Mouse (Mus musculus): Measurements from ENCODE around the gene Tfr2. TPM values are rescaled to one million over a fixed set of nuclear protein-coding genes. Genes with fewer than 3 reads are reported as not detected.
"Not testable (repeated sequence)": the region's sequence is repeated elsewhere in the genome, so short reads cannot be mapped to it uniquely, and the experiment has no call there.

Tfr2 gene
- total and polyA plus RNA-seq, 3 experiments, result 96.2 to 112 TPM; not detected in 1

- TF ChIP-seq CTCF (IDR thresholded peaks at IDR 0.05 in 2 of 3, conservative IDR thresholded peaks at IDR 0.05 in 1 of 3; ENCODE audit: control insufficient read depth in 1 of 3, insufficient read depth in 1 of 3, low read depth in 2 of 3, low read length in 3 of 3, poor library complexity in 1 of 3, severe bottlenecking in 1 of 3), result no peak
- no peak for TF ChIP-seq E2F4 (IDR thresholded peaks at IDR 0.05; ENCODE audit: borderline replicate concordance, low read depth, low read length)
- TF ChIP-seq SMC3 (IDR thresholded peaks at IDR 0.05; ENCODE audit: low read depth, low read length), result no peak
- Histone ChIP-seq H3K27me3 (ENCODE audit: control insufficient read depth in 1 of 2, insufficient read depth in 2 of 2, low read length in 2 of 2) (no peaks in the 10 kb centered on the region), H3K79me2 (ENCODE audit: control insufficient read depth, insufficient read depth, low read length, poor library complexity) (no peaks in the 10 kb centered on the region), H3K27ac (ENCODE audit: control insufficient read depth, low read depth, low read length) (no peak overlapping the region), H3K9ac (ENCODE audit: control insufficient read depth, low read depth, low read length, poor library complexity, severe bottlenecking) (no peak overlapping the region), H3K4me1 (ENCODE audit: control insufficient read depth in 1 of 2, insufficient read depth in 2 of 2, low read length in 2 of 2) (no peaks in the 10 kb centered on the region), H3K36me3 (ENCODE audit: control insufficient read depth in 1 of 2, insufficient read depth in 2 of 2, low read length in 2 of 2) (no peaks in the 10 kb centered on the region), H3K4me3 (ENCODE audit: control insufficient read depth in 1 of 2, insufficient read depth in 1 of 2, low read depth in 2 of 2, low read length in 2 of 2) (no peak overlapping the region), H3K9me3 (replicated peaks; ENCODE audit: insufficient read depth, low read length) (no peaks in the 10 kb centered on the region)
- DNase-seq (ENCODE audit: low read depth, low spot score), result no peak
Observed at GRCm38 (mm10) chr5:137613076-137613475, 43.4 kb downstream of the Tfr2 start.

- Histone ChIP-seq H3K9ac (ENCODE audit: control insufficient read depth, low read depth, low read length, poor library complexity, severe bottlenecking) (no peak within 1 kb of the TSS), H3K4me1 (ENCODE audit: control insufficient read depth in 1 of 2, insufficient read depth in 2 of 2, low read length in 2 of 2) (no peaks in the 10 kb centered on the region), H3K9me3 (replicated peaks; ENCODE audit: insufficient read depth, low read length) (no peaks in the 10 kb centered on the region), H3K36me3 (ENCODE audit: control insufficient read depth in 1 of 2, insufficient read depth in 2 of 2, low read length in 2 of 2) (no peaks in the 10 kb centered on the region), H3K27ac (ENCODE audit: control insufficient read depth, low read depth, low read length) (no peak within 1 kb of the TSS), H3K27me3 (ENCODE audit: control insufficient read depth in 1 of 2, insufficient read depth in 2 of 2, low read length in 2 of 2) (no peaks in the 10 kb centered on the region), H3K4me3 (ENCODE audit: control insufficient read depth in 1 of 2, insufficient read depth in 1 of 2, low read depth in 2 of 2, low read length in 2 of 2) (no peak within 1 kb of the TSS), H3K79me2 (ENCODE audit: control insufficient read depth, insufficient read depth, low read length, poor library complexity) (no peaks in the 10 kb centered on the region)
- no peak for TF ChIP-seq MEF2A (IDR thresholded peaks at IDR 0.05; ENCODE audit: extremely low read depth, insufficient replicate concordance, low read depth, low read length, poor library complexity, severe bottlenecking)
- TF ChIP-seq TBP (IDR thresholded peaks at IDR 0.05; ENCODE audit: low read depth, low read length), result no peak
- TF ChIP-seq POLR2A (IDR thresholded peaks at IDR 0.05; ENCODE audit: control insufficient read depth in 1 of 2, insufficient read depth in 1 of 2, low read depth in 1 of 2, low read length in 2 of 2, poor library complexity in 1 of 2), result no peak
- no peak for TF ChIP-seq ZMIZ1 (IDR thresholded peaks at IDR 0.05; ENCODE audit: low read depth, low read length)
- TF ChIP-seq MYB (IDR thresholded peaks at IDR 0.05; ENCODE audit: low read depth, low read length), result no peak
- no peak for DNase-seq (ENCODE audit: low read depth, low spot score)
Observed at GRCm38 (mm10) chr5:137613550-137613949, 43.9 kb downstream of the Tfr2 start, which contains the start of gene Pcolce. TSS of gene Pcolce (minus strand) at chr5:137613784.

GRCm38 (mm10) chr5:137614921-137615320 lies 45.3 kb downstream of the Tfr2 start:
- peak; percentile 8; the same call in 1 of the 2 replicates for TF ChIP-seq SMC3 (IDR thresholded peaks at IDR 0.05; ENCODE audit: low read depth, low read length)
- TF ChIP-seq ZNF384 (IDR thresholded peaks at IDR 0.05; ENCODE audit: low read depth, low read length), result 0 out of 2 replicates have a peak, but pooled peaks have one; percentile 27
- peak in 2 of 3 experiments; percentile 5 to 32; a peak in 2 of 6 replicates for TF ChIP-seq CTCF (IDR thresholded peaks at IDR 0.05 in 2 of 3, conservative IDR thresholded peaks at IDR 0.05 in 1 of 3; ENCODE audit: control insufficient read depth in 1 of 3, insufficient read depth in 1 of 3, low read depth in 2 of 3, low read length in 3 of 3, poor library complexity in 1 of 3, severe bottlenecking in 1 of 3)
- not testable (repeated sequence) for H3K79me2 ChIP-seq (ENCODE audit: control insufficient read depth, insufficient read depth, low read length, poor library complexity); H3K27me3 ChIP-seq (ENCODE audit: control insufficient read depth in 1 of 2, insufficient read depth in 2 of 2, low read length in 2 of 2); DNase-seq (ENCODE audit: low read depth, low spot score); H3K9ac ChIP-seq (ENCODE audit: control insufficient read depth, low read depth, low read length, poor library complexity, severe bottlenecking); H3K4me1 ChIP-seq (ENCODE audit: control insufficient read depth in 1 of 2, insufficient read depth in 2 of 2, low read length in 2 of 2); H3K4me3 ChIP-seq (ENCODE audit: control insufficient read depth in 1 of 2, insufficient read depth in 1 of 2, low read depth in 2 of 2, low read length in 2 of 2); H3K9me3 ChIP-seq (replicated peaks; ENCODE audit: insufficient read depth, low read length); H3K27ac ChIP-seq (ENCODE audit: control insufficient read depth, low read depth, low read length); H3K36me3 ChIP-seq (ENCODE audit: control insufficient read depth in 1 of 2, insufficient read depth in 2 of 2, low read length in 2 of 2)

Data from MEL (cell line).